Mouse (Mus musculus) lung, embryonic 16.5 days (tissue): ENCODE measurements around the gene Drg1. TPM values are rescaled to one million over a fixed set of nuclear protein-coding genes. Genes with fewer than 3 reads are reported as not detected.
"Not testable (repeated sequence)": the region's sequence is repeated elsewhere in the genome, so short reads cannot be mapped to it uniquely, and the experiment has no call there.

Experiments
- ATAC-seq: fragments of 200-750 bp; cut with Nextera tagmentation; 2 replicates; pipeline ENCODE4 v1.8.0; 2017; ENCODE audit warnings: low read depth, mild to moderate bottlenecking, moderate library complexity
- H3K27ac ChIP-seq: fragments of 300-500 bp; sonication (generic); 2 replicates; pipeline ENCODE4 v1.5.1; 2014; ENCODE audit warnings: mild to moderate bottlenecking, control low read depth, low read length
- H3K27me3 ChIP-seq: fragments of 300-500 bp; sonication (generic); 2 replicates; pipeline ENCODE4 v1.6.1; 2014; ENCODE audit warnings: low read depth, low read length, mixed read lengths; ENCODE audit not compliant: control insufficient read depth, insufficient read depth
- H3K36me3 ChIP-seq: fragments of 300-500 bp; sonication (generic); 2 replicates; pipeline ENCODE4 v1.6.1; 2014; ENCODE audit warnings: low read length; ENCODE audit not compliant: control insufficient read depth, insufficient read depth
- H3K4me1 ChIP-seq: fragments of 300-500 bp; sonication (generic); replicated peaks from 2 replicates; pipeline ENCODE4 v1.6.1; 2014; ENCODE audit warnings: low read length, mixed read lengths; ENCODE audit not compliant: control insufficient read depth, insufficient read depth
- H3K4me2 ChIP-seq: fragments of 300-500 bp; sonication (generic); 2 replicates; pipeline ENCODE4 v1.6.1; 2014; ENCODE audit warnings: low read depth, low read length, control low read depth
- H3K4me3 ChIP-seq: fragments of 300-500 bp; sonication (generic); 2 replicates; pipeline ENCODE4 v1.5.1; 2014; ENCODE audit warnings: mild to moderate bottlenecking, low read length, control low read depth
- H3K9ac ChIP-seq: fragments of 300-500 bp; sonication (generic); 2 replicates; pipeline ENCODE4 v1.6.1; 2014; ENCODE audit warnings: low read length, control low read depth
- H3K9me3 ChIP-seq: fragments of 300-500 bp; sonication (generic); 2 replicates; pipeline ENCODE4 v1.6.1; 2016; ENCODE audit warnings: low read length; ENCODE audit not compliant: control insufficient read depth
- WGBS: fragments of 180-500 bp; shearing (Covaris S2); extraction: QIAGEN DNeasy Blood & Tissue Kit; methylation state at CpG from one replicate; pipeline ENCODE4 v1.1.7; 2014; 5-methylcytosine and 5-hydroxymethylcytosine counted together
- polyA plus RNA-seq: library from polyadenylated mRNA; unstranded; fragments of >200 nt; fragmentation: Nextera tagmentation; extraction: Ambion mirVana; gene quantifications from 2 replicates; pipeline ENCODE4 v1.2.1, GENCODE M21; 2015

Gene Drg1
- polyA plus RNA-seq, 1 experiment from 2014 or later: 232 TPM

DNA sequence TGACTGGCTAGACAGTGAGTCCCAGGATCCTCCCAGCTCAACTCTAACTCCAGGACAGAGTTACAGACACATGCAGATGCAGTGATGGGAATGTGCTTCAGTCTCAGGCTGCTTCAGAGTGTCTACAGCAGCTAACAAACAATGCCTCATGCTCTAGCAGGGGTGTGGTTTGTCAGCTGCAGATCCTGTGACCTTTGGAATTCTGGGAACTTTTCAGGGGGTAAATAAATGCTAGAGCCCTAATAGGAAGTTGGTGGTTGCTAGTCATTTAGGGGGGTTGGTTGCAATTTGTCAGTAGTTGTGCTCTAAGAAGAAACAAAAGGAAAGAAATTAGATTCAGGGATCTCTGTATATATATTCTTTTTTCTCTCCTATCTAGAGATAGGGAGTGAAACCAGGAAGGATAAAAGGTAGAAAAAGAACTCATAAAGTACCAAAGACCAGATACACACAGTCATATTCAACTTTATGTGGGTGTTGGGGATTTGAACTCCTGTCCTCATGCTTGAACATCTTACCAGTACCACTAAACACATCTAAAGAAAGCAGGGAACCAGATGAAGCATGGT is 125.2 kb downstream of the Drg1 start:
- H3K4me1 ChIP-seq, H3K36me3 ChIP-seq, H3K27me3 ChIP-seq, H3K4me3 ChIP-seq, H3K4me2 ChIP-seq, H3K27ac ChIP-seq, H3K9me3 ChIP-seq, H3K9ac ChIP-seq, ATAC-seq: not testable (repeated sequence)

DNA sequence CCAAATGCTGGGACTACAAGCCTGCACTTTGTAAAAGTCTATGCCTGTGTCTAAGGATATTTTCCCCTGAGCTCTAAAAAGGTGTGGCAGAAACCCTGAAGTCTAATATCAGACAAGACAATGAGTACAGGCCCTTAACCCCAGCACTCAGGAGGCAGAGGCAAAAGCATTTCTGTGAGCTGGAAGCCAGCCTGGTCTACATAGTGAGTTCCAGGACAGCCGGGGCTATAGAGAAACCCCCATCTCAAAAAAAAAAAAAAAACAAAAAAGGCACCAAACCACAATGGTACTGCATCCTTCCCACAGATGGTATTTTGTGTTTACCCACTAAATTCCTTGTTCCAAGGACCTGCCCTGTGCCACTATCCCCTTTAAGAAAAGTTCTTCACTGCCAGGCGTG is 127.9 kb downstream of the Drg1 start:
- not testable (repeated sequence) for H3K9me3 ChIP-seq, H3K9ac ChIP-seq, H3K4me1 ChIP-seq, H3K27ac ChIP-seq, ATAC-seq, H3K27me3 ChIP-seq, H3K36me3 ChIP-seq, H3K4me3 ChIP-seq, H3K4me2 ChIP-seq
- 79% methylated on average over 2 of the region's 2 CpGs for WGBS

Other genes with a start within 250 kb of the Drg1 start
- gene Sfi1, start 73.0 kb downstream of the Drg1 start, polyA plus RNA-seq: 13.7 and 15.8 TPM in 2 replicates
- gene Eif4enif1, start 64.0 kb downstream of the Drg1 start, polyA plus RNA-seq: 34.8 and 37.5 TPM in 2 replicates
- gene Patz1, start 22.5 kb upstream of the Drg1 start, polyA plus RNA-seq: 41.2 and 41.4 TPM in 2 replicates
- 11.8 and 12.0 TPM in 2 replicates for gene Pik3ip1, start 64.0 kb upstream of the Drg1 start, polyA plus RNA-seq
- gene Limk2, start 142.8 kb upstream of the Drg1 start, polyA plus RNA-seq: 53.1 and 54.5 TPM in 2 replicates
- 31.2 and 32.8 TPM in 2 replicates for gene Rnf185, start 185.9 kb upstream of the Drg1 start, polyA plus RNA-seq
- gene Pla2g3, start 221.9 kb upstream of the Drg1 start, polyA plus RNA-seq: 0.38 and 0.52 TPM in 2 replicates
- gene Inpp5j, start 238.4 kb upstream of the Drg1 start, polyA plus RNA-seq: 1.6 and 1.7 TPM in 2 replicates
- gene Selenom, start 248.3 kb upstream of the Drg1 start, polyA plus RNA-seq: 110 and 116 TPM in 2 replicates